Mouse (Mus musculus) myocyte (in vitro differentiated cells): Measurements from ENCODE around the gene AW551984.

ENCODE experiments used
- CEBPB ChIP-seq: IDR thresholded peaks from 2 replicates; pipeline ENCODE4 v1.6.1; 2011; ENCODE audit warnings: mild to moderate bottlenecking, moderate library complexity; ENCODE audit not compliant: poor library complexity, insufficient read depth, severe bottlenecking
- E2F4 ChIP-seq: IDR thresholded peaks from one replicate; pipeline ENCODE4 v1.6.1; 2011; ENCODE audit warnings: mild to moderate bottlenecking, control low read depth, moderate library complexity; ENCODE audit not compliant: insufficient read depth
- MAX ChIP-seq: IDR thresholded peaks from one replicate; pipeline ENCODE4 v1.6.1; 2011; ENCODE audit warnings: low read depth, mild to moderate bottlenecking, control low read depth
- MYOD1 ChIP-seq, 3 experiments: IDR thresholded peaks; one replicate each; pipeline ENCODE4 v1.6.1; 2011; ENCODE audit warnings: control low read depth in 2 of 3, low read depth in 2 of 3, mild to moderate bottlenecking in 2 of 3, moderate library complexity in 1 of 3; ENCODE audit not compliant: insufficient read length in 2 of 3, control insufficient read depth in 1 of 3
- MYOG ChIP-seq, 3 experiments: IDR thresholded peaks; one replicate each; pipeline ENCODE4 v1.6.1; 2011; ENCODE audit warnings: control low read depth in 2 of 3, low read depth in 2 of 3, mild to moderate bottlenecking in 2 of 3; ENCODE audit not compliant: insufficient read length in 2 of 3, control insufficient read depth in 1 of 3, insufficient read depth in 1 of 3
- POLR2A ChIP-seq: IDR thresholded peaks from one replicate; pipeline ENCODE4 v1.6.1; 2011; ENCODE audit warnings: low read depth, mild to moderate bottlenecking, control low read depth, moderate library complexity; ENCODE audit not compliant: insufficient read length
- POLR2AphosphoS2 ChIP-seq: IDR thresholded peaks from one replicate; pipeline ENCODE4 v1.6.1; 2011; ENCODE audit warnings: low read depth, control low read depth; ENCODE audit not compliant: insufficient read length
- REST ChIP-seq: IDR thresholded peaks from one replicate; pipeline ENCODE4 v1.6.1; 2011; ENCODE audit warnings: mild to moderate bottlenecking, control low read depth, moderate library complexity; ENCODE audit not compliant: insufficient read depth, insufficient read length
- USF1 ChIP-seq: IDR thresholded peaks from one replicate; pipeline ENCODE4 v1.6.1; 2011; ENCODE audit warnings: low read depth, mild to moderate bottlenecking, control low read depth, moderate library complexity

GRCm38 (mm10) chr9:39602536-39603332 lies 1.5 kb downstream of the AW551984 start:
- no peak for TF ChIP-seq POLR2A
- no peak for TF ChIP-seq MYOG (IDR thresholded peaks at IDR 0.05; ENCODE audit: control insufficient read depth in 1 of 3, insufficient read depth in 1 of 3, insufficient read length in 2 of 3, low read depth in 2 of 3)
- no peak for TF ChIP-seq MAX
- no peak for TF ChIP-seq POLR2AphosphoS2
- TF ChIP-seq E2F4: no peak
- no peak for TF ChIP-seq CEBPB
- no peak for TF ChIP-seq MYOD1 (IDR thresholded peaks at IDR 0.05; ENCODE audit: control insufficient read depth in 1 of 3, insufficient read length in 2 of 3, low read depth in 2 of 3)
- TF ChIP-seq USF1: no peak
- TF ChIP-seq REST: no peak
